Mouse (Mus musculus): Measurements from ENCODE around the gene Ctnna3.
"Not testable (repeated sequence)": the region's sequence is repeated elsewhere in the genome, so short reads cannot be mapped to it uniquely, and the experiment has no call there.

Ctnna3 gene

DNA sequence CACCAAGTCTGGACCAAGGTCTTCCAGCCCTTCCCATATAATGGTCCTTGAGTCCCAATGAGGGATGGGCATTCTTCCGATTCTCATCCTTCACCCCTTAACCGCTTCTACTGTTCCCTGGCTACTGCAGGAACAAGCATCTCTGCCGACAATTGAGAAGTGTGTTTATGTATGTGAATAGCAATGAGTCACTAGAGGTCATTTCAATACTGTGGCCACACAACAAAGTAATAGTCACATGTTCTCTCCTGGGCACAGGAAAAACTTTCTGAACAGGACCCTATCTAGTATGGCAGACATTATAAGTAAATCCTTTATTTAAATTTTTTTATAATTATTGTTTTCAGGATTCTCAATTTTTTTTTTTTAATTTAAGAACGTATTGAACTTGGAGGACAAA is 1211.2 kb downstream of the Ctnna3 start:
- DNase-seq = no peak

DNA sequence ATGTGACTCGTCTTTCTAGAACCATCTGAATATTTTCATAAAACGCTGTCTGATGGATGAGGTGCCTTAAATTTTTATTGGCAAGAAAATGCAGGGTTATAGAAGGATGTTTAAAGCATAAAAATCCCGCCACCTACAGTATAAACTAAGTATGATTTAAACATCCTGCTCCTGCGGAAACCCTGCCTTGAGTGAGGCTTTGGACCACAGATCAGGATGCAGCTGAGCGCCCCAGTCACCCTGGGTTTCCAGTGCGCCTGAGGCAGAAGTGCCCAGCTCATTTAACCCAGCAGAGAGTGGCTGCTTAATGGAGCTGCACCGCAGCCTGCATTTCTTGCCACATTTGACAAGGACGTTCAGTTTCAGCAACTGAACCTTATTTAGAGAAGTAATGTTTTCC is 1211.7 kb downstream of the Ctnna3 start:
- peak; percentile 3 to 9 for DNase-seq

DNA sequence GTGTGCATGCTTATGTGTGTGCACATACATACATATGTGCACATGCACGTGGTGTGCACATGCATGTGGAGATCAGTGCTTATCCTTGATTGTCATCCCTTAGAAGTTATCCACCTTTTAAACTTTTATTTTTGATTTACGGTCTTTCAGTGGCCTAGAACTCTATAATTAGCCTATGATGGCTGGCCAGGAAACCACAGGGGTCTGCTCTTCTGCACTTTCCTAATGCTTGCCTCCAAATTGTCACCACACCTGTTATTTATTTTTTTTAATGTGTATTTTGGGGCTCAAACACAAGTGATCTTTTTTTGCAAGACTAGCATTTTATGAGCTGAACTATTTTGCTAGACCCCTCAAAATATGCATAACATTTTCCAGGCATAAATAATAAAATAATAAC is 1214.1 kb downstream of the Ctnna3 start:
- peak; percentile 24 to 55 for DNase-seq

DNA sequence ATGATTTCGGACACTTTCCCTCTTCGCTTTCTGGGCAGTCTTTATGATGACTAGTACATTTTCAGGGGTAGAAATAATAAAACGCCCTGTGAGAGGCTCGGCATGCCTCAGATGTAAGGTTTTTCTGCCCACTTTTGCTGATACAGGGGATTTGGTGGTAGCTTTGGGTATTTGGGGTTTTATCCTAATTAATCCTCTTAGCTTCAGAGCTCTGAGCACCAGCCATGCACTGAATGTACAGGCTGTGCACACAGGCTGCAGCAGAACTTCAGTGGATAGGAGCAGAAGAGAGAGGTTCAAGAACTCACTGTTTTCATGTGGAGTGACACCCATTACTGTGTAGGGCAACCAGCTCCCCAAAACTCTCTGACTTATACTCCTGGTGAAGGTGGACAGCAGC is 1231.3 kb downstream of the Ctnna3 start:
- no peak for DNase-seq

DNA sequence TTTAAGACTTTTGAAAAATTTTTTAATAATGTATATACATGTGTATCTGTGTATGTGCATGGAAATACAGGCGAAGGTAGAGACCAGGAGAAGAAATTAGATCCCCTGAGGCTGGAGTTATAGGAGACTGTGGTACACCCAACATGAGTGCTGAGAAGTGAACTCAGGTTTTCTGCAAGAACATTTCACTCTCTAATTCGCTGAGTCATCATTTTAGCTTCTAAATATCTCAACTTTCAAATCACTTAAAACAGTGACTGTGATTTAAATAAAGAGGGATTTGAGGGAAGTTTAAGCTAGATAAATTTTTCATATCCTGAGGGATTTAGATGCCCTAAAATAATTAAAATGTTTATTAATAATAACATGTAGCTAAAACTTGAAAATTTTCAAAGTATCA is 1241.6 kb downstream of the Ctnna3 start:
- no peak for DNase-seq

DNA sequence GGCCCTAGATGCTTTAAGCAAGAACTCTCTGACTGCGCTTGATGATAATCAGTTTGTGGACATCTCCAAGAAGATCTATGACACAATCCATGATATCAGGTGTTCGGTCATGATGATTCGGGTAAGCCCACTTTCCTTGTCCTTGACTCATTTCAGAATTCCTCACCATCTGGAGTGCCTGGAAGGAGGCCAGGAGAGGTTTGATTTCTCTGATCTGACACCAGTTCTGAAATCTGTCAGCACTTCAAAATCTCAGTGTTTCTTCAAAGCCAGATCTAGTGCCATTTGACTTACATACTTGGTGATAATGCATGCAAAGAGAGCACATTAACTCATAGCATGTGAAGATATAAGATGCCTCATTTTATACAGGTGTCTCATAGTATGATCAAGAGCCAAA is 1245.9 kb downstream of the Ctnna3 start:
- DNase-seq = peak; percentile 83 to 85

DNA sequence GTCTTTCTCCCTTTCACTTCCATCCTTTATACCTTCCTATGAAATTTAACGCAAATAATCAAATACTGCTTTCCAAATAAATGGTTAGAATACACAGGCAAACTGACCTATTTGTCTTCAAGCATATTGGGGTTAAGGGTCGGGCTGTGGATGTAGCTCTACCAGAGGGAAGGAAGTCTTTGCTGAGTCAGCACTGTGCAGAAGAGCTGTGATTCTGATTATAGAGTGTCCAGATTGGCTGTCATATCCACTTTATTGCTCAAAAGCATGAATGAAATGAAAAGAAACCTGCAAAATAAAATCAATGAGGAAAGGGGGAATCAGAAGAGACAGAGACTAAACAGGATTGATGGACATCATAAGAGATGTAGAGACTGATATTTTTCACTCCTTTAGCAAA is 1280.1 kb downstream of the Ctnna3 start:
- DNase-seq = no peak

DNA sequence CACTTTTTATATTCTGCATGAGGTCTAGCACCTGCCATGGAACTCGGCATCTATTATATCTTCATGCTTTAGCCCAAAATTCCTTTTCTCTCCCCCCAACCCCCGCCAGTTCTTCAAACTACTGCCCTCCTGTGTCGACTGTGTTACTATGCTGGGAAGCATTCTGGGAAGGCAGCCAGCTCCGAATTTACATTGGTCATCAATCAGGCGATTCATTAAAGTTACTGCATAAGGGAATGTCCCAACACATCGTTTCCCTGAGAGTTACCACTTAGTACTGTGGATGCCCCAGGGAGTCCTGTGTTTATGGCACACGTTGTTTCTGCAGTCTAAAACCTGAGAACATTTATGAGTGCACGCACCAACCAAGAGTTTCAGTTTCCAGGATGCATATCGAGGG is 1288.1 kb downstream of the Ctnna3 start:
- peak; percentile 39 to 47 for DNase-seq

DNA sequence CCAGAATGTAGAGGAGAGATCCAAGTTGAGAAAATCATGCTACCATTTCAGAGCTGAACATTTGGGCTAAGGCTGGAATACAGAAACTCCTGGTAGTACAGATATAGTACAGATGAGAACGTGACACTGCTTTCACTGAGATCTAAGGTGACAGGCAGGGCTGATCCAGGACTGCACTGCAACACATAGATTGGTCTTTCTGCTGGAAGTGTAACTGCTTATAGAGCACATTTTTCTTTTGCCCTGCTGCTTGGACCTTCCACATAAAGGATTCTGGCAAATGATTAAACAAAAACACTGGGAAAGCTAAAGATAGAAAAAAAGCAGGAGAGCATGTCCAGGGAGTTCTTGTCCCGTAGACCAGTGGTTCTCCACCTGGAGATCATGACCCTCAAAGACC is 1305.8 kb downstream of the Ctnna3 start:
- no peak for DNase-seq

DNA sequence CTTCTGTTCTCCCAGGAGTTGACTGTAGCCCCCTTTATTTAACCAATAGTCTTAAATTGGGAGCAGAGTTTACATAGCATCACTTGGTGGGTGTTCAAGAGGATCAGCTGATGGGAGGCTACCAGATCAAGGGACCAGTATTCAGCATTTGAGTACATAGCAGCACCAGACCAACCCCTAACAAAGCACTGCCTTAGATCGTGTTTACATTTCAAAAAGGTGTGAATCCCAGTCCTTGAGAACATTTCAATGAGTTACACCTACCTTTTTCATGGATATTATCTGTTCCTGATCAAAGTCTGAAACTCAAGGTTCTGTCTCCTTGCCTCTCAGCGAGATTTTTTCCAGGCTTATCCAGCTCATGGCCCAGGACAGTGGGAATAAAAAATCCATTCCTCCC is 1306.7 kb downstream of the Ctnna3 start:
- no peak for DNase-seq

DNA sequence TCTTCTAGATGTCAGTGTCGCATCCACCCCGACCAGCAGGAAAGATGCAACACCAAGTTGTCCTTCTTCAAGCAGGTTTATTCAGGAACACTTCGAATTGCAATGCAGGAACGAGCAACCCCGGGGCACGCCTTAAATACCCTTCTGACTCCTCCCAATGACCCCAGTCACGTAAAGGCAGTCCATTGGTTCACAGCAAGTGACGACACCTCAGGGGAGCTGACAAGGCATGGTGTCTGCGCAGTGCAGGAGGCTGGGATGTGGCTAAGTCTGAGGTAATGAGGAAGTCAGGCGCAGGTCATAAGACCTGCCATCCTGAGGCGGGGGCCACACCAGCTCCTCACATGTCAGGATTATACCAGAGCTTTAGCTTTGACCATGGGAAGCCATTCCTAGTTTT is 1311.8 kb downstream of the Ctnna3 start:
- DNase-seq = not testable (repeated sequence)

DNA sequence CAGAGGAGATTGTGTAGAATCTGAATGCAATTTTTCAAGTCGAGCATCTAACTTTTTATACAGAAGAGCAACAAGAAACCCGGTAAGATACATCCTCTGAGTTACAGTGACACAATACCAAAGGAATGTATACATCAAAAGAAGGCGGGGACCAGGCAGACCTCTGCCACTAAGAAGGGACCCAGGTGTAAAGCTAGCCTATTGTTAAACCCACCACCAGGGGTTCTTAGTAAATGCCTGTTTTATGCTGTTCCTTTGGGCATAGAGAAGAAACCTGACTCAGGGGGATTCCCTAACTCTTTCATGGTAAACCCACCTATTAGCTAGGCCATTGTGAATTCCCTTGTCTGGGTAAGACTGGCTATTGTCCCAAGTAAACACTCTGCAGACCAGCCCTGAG is 1314.2 kb downstream of the Ctnna3 start:
- DNase-seq = not testable (repeated sequence)

DNA sequence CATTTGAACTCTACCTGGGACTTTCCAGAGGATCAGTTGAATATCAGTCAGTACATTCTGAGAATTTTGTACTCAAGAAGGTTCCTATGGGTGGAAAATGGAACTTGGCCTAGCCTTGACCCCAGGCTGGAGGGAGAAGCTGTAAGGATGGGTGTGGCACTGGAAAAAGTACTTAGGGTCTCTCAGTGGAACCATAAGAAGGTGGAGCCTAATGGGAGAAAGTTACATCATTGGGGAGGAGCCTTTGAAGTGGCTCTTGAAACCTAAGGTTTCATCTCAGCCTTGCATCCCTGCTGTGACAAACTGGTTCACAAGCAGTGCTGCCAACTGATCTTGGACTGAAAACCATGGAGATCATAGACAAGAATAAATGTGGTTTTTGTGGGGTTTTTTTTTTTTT is 1318.8 kb downstream of the Ctnna3 start:
- peak; percentile 4 to 5 for DNase-seq

DNA sequence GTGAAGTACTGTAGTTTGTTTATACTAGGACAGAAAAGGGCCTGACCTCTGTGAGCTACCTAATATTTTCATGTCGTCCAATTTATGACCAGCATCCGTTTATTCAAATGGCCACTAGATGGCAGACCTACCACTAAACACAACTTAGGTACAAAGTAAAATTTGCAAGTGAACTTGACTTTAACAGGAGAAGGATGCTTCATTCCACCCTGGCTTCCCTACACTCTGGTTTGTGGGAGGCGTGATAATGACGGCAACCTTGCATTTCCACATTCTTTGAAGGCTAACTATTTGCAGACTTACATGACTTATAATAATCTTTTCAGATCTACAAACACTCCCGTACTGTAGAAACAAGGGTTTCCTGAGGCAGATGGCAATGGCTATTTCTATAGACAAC is 1320.9 kb downstream of the Ctnna3 start:
- peak; percentile 72 for DNase-seq

DNA sequence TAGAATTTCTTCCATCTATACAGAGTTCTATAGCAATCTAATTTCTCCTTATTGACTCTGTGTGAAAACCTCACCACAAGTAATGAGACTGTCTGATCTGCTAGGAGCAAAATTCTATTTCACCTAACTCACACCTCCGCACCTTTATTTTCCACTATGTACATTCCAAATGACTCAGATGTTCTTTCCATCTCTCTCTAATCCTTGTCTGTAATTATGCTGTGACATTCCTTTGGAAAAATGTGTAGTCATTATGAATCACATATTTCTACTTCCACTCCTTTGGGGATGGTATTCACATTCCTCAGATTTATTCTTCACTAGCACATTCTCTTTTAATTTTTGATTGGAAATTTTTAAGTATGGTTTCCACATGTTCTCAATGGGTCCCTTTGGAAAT is 1406.4 kb downstream of the Ctnna3 start:
- no peak for DNase-seq

DNA sequence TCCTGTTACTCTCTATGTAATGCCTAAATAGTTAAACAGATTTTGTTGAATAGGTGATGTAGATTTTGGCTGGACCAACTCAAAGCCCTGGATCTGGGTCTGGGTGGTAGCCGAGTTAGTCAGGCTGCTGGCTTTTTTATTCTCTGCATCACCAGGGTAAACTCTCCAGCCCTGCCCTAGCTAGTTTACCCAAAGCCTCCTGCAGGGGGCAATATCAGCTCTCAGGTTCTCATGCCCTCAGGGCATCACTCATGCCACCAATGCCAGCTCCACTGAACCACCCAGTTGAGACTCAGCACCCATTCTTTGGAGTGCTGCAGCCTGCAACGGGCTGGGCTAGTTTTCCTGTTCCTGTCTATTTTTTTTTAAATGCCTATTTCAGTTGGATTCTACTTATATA is 1431.5 kb downstream of the Ctnna3 start:
- DNase-seq = peak; percentile 51 to 57

DNA sequence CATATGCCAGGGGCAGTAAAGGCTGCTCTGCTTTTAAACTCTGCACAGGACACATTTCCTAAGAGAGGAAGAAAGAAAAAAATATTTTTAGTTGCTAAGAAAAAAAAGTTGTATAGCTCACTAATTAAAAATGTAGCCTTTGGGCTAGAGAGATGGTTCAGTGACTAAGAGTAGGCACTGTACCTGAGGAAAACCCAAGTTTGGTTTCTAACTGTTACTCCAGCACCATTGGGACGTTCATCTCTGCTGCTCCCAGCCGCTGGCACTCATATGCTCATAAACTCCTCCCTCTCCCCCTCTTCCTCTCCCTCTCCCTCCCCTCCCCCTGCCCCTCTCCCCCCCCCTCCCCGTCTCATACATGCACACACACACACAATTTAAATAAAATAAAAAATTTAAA is 1441.0 kb downstream of the Ctnna3 start:
- no peak for DNase-seq

DNA sequence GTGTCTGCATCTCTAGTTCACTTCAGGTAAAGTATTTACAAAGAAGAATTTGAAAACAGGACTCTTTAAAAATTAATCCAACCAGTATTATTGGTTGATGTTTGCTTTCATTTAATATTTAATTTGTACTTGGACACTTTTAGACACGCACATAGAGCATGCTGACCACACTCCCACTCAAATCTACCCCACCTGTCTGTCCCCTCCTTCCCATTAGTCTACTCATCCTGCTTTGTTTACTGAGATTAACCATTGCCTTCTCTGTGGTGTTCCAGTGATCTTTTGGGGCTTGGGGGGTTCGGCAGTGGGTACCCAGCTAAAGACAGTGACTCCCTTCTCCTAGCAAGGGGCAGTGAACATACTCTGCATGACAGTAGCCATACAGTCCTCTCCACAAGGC is 1446.6 kb downstream of the Ctnna3 start:
- DNase-seq = no peak

DNA sequence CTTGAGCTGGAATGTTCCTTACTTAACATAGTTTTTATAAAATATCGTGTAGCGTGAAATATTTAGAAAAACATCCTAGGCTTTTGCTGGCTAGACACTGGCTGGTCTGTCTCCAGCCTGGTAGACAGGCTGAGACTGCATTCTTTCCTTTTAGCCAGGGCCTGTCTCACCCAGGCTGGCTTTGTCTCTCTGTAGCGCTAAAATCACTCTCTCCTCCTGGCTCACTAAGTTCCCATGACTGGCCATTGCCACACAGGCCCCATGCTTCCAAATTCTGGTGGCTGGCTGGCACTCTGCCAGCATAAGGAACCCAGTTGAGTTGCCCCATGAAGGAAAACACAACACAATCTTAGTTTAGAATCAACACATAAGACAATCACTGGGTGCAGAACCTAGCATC is 1450.0 kb downstream of the Ctnna3 start:
- DNase-seq = peak; percentile 12 to 15

DNA sequence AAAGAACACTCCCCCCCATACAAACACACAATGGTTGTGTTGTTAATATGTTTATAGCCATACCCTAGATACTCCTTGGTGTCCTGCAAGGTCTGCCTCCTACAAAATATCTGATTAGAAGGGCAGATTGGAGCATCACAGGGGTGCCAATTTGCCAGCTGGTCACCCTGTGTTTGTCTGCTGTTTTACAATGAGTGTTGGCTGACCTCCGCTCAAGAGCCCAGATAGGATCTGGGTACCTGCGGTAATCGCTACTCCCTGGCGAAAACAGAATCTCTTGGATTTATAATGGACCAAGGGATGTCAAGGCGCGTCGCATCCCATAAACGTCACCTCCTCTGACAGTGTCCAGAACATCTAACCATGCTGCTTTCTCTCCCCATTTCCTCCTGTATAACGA is 1457.0 kb downstream of the Ctnna3 start:
- peak; percentile 85 to 94 for DNase-seq

DNA sequence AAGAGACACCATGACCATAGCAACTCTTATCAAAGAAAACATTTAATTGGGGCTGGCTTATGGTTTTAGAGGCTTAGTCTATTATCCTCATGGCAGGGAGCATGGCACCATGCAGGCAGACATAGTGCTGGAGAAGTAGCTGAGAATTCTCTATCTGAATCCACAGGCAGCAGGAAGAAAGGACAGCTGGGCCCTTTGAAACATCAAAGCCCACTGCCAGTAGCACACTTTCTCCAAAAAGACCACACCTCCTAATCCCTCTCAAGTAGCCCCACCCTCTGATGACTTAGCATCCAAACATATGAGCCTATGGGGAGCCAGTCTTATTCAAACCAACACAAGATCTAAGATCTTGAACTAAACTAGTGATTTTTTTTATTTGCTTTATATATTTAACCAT is 1462.6 kb downstream of the Ctnna3 start:
- no peak for DNase-seq

DNA sequence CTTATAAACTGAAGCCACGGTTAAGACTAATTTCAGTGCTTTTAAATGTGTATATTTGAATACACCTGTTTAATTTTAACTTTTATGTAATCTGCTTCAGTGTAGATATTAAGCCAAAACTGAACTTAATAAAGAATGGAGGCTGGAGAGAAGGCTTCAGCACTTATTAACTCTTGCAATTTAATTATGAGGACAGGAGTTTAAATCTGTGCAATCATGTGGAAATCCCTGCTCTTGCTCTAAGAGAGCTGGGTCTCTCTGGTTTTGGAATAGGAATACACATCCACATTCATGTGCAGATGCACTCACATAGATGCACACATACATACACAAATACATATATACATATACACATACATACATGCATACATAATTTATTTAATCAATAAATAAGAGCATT is 1468.8 kb downstream of the Ctnna3 start:
- DNase-seq = no peak

DNA sequence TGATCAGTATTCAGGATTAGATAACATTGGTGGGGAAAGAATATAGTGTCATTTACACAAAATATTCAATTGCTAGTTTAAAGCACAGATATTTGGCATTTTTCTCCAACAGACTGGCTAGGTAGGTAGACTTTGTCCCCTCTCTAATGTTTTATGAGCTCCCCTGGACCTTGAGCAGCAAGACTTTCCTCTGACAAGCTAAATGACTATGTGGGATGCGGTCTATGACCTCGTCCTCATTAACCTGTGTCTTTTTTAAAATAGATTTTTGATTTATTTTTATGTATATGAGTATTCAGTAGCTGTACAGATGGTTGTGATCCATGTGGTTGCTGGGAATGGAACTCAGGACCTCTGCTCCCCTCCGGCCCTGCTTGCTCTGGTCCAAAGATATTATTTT is 1471.8 kb downstream of the Ctnna3 start:
- no peak for DNase-seq

DNA sequence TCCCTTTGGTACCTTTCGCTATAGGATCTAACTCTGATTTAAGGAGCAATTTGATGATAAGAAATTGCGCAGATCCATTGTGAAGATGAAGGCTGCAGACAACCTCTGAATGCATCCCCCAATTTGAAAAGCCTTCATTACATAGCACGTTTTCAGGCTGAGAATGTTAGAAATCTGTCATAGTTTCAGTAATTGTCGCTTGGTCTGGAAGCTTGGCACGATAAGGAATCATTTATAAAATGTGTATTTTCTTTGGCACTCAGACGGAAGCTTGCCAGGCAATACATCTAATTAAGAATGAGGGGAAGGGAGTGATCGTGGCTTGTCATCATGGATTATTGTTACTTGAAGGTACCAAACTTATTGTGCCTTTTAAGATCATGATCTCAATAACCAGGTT is 1511.1 kb downstream of the Ctnna3 start:
- no peak for DNase-seq

DNA sequence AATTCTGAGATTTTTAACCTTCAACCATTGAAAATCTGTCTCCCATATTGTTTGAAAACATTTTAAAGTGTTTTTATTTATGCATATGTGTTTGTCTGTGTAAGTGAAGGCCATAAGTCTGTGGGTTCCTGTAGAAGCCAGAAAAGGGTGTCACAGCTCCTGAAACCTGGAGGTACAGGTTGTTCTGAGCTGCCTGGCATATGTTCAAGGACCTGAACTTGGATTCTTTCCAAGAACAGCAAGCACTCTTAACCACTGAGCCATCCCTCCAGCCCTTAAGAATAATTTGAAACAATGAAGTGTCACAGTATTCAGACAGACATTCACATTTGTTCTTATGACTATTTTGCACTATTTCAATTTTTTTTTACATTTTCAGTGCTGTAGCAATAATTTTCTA is 1528.5 kb downstream of the Ctnna3 start:
- DNase-seq = peak; percentile 61 to 76

DNA sequence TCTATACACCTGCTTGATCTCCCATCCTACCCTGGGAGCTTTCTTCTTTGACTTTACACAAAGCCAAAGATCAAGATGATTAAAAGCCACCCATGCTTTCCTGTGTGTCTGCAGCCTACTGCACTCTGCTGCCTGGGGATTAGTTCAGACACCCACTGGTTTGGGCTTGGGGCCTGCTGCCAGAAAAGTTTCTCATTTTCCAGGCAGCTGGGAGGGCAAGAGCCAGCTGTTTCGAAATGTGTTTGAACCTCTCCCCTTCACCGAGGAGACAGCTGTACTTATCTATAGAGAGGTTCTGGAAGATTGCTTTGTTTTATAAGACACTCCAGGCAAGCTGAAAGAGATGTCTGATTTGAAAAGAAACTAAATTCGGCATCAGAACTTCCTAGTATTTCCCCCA is 1563.0 kb downstream of the Ctnna3 start:
- no peak for DNase-seq
